ENCODE assay signal across 10 mouse cellular contexts in the genomic region with DNA sequence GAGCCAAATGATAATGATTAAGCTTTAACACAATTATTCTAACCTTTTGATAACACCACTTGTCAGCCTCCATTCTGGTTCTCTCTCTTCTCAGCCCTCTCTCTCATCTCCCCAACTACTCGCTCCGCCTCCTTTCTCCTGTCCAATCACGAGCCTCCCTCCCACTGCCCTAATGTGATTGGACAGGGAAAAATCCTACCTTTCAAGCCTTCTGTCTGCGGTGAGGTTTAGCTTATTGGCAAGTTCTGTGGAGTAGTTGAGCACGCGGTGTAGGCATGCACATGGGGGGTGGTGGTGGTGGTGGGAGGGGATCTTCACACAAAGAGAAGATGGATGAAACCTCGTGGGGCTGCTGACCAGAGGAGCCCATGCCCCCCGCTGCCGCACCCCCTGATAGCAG. TPM values are rescaled to one million over a fixed set of nuclear protein-coding genes. Genes with fewer than 3 reads are reported as not detected.
DNase-seq lines count a peak whose midpoint lies in the region; ATAC-seq lines count a peak whose summit lies in the region.
"Had no signal": no experiment of that assay in that cellular context is flagged by ENCODE, and none has a peak within 500 bp of the region (broad histone marks: within the 10 kb centered on the region; RNA-seq: fewer than 3 reads in every experiment).

No protein-coding gene starts in this region.

- intact Hi-C loops in heart, postnatal 25 days (cut with DNase I) = no loop called here

- H3K4me3 ChIP-seq in midbrain, embryonic 10.5 days = no peak overlapping the region
- H3K4me3 ChIP-seq in midbrain, embryonic 13.5 days (replicated peaks) = no peak overlapping the region
- no peak overlapping the region for H3K4me3 ChIP-seq in liver, embryonic 16.5 days (ENCODE audit: low read depth, low read length)

- H3K27ac ChIP-seq in midbrain, embryonic 10.5 days (replicated peaks) = peak overlapping the region; percentile 57; the same call in 1 of the 2 replicates
- no peak overlapping the region for H3K27ac ChIP-seq in midbrain, embryonic 13.5 days
- H3K27ac ChIP-seq in liver, embryonic 16.5 days (ENCODE audit: low read length) = no peak overlapping the region
- H3K27ac ChIP-seq: macrophage had no signal

- 30% methylated on average over 9 of the region's 9 CpGs for WGBS in midbrain, embryonic 10.5 days
- WGBS in midbrain, embryonic 13.5 days = 28% methylated on average over 9 of the region's 9 CpGs
- 22% methylated on average over 9 of the region's 9 CpGs for WGBS in liver, embryonic 16.5 days (ENCODE audit: insufficient replicate concordance)

- H3K36me3 ChIP-seq in midbrain, embryonic 10.5 days = no peaks in the 10 kb centered on the region
- no peaks in the 10 kb centered on the region for H3K36me3 ChIP-seq in midbrain, embryonic 13.5 days
- no peaks in the 10 kb centered on the region for H3K36me3 ChIP-seq in liver, embryonic 16.5 days (ENCODE audit: control insufficient read depth, insufficient read depth)

- H3K4me2 ChIP-seq in midbrain, embryonic 13.5 days (replicated peaks) = no peak overlapping the region
- H3K4me2 ChIP-seq in liver, embryonic 16.5 days (ENCODE audit: low read depth, low read length) = no peak overlapping the region

- no peak for ATAC-seq in CD4-positive, CD25-positive, alpha-beta regulatory T cell, adult 4 months
- ATAC-seq in midbrain, embryonic 13.5 days = no peak
- ATAC-seq in liver, embryonic 16.5 days (ENCODE audit: low read depth) = 0 out of 2 replicates have a peak, but pooled peaks have one; percentile 38

- peaks cover 20% of the 10 kb centered on the region for H3K4me1 ChIP-seq in midbrain, embryonic 10.5 days
- peaks cover 4% of the 10 kb centered on the region; the same call in 1 of the 2 replicates for H3K4me1 ChIP-seq in midbrain, embryonic 13.5 days (replicated peaks)
- H3K4me1 ChIP-seq in liver, embryonic 16.5 days (ENCODE audit: control insufficient read depth, low read depth, low read length) = no peaks in the 10 kb centered on the region

- no peaks in the 10 kb centered on the region for H3K9me3 ChIP-seq in midbrain, embryonic 10.5 days (replicated peaks)
- no peaks in the 10 kb centered on the region for H3K9me3 ChIP-seq in midbrain, embryonic 13.5 days
- no peaks in the 10 kb centered on the region for H3K9me3 ChIP-seq in liver, embryonic 16.5 days (replicated peaks; ENCODE audit: control insufficient read depth, low read length)

- H3K9ac ChIP-seq in midbrain, embryonic 13.5 days (replicated peaks) = no peak overlapping the region
- H3K9ac ChIP-seq in liver, embryonic 16.5 days (ENCODE audit: low read depth, low read length) = no peak overlapping the region

- peak; percentile 29 for DNase-seq in CD4-positive, CD25-positive, alpha-beta regulatory T cell, adult 2 months (ENCODE audit: low read depth, low spot score)
- no peak for DNase-seq in midbrain, embryonic 10.5 days (ENCODE audit: low spot score)
- DNase-seq in embryo, embryonic 10 days (ENCODE audit: low spot score) = peak; percentile 73
- DNase-seq in heart, postnatal 25 days (ENCODE audit: low spot score) = no peak
- no peak for DNase-seq in urinary bladder, postnatal 4 days (ENCODE audit: low spot score in 2 of 2)
- DNase-seq: kidney, adult 2 months had no signal

- H3K27me3 ChIP-seq in midbrain, embryonic 10.5 days (ENCODE audit: low read depth, poor library complexity, severe bottlenecking) = peaks cover 9% of the 10 kb centered on the region; the same call in 1 of the 2 replicates
- H3K27me3 ChIP-seq in midbrain, embryonic 13.5 days = peaks cover 3% of the 10 kb centered on the region; the same call in 1 of the 2 replicates
- H3K27me3 ChIP-seq in liver, embryonic 16.5 days (ENCODE audit: control insufficient read depth, insufficient read depth, low read depth, low read length) = no peaks in the 10 kb centered on the region

RNA-seq across cellular contexts. Expression of a gene that starts 20.7 kb away (rescaled TPM):
- polyA plus RNA-seq in CD4-positive, CD25-positive, alpha-beta regulatory T cell, adult 4 months (2017; shearing (Covaris generic)) = under 1 TPM; 0.11 to 0.14 TPM
- polyA plus RNA-seq in midbrain, embryonic 10.5 days (2016; fragmentation: Nextera tagmentation; extraction: Ambion mirVana) = 2.9 and 4.0 TPM in 2 replicates
- polyA plus RNA-seq in midbrain, embryonic 13.5 days (2015; fragmentation: Nextera tagmentation; extraction: Ambion mirVana) = 1.9 and 2.1 TPM in 2 replicates
- 2.0 and 3.2 TPM in 2 replicates for polyA plus RNA-seq in liver, embryonic 16.5 days (2015; fragmentation: Nextera tagmentation; extraction: Ambion mirVana)
- total RNA-seq in heart, postnatal 25 days (2021) = 10 to 100 TPM; 21.7 to 25.7 TPM

Comparison
In these comparisons a context has a peak if more than half of its experiments do, and no peak if none do; other contexts are left out.
1. DNase-seq: peak in CD4-positive, CD25-positive, alpha-beta regulatory T cell, adult 2 months (single experiment) and embryo, embryonic 10 days (single experiment); none in midbrain, embryonic 10.5 days (single experiment), heart, postnatal 25 days (single experiment) and urinary bladder, postnatal 4 days (0 of 2).